Mouse (Mus musculus) adrenal gland, postnatal 14 days (tissue): ENCODE measurements around the gene Alcam. TPM values are rescaled to one million over a fixed set of nuclear protein-coding genes. Genes with fewer than 3 reads are reported as not detected.

Experiments used
- DNase-seq: peaks from one replicate; pipeline ENCODE4 v3.0.0; 2021; ENCODE audit warnings: mixed read lengths
- total RNA-seq: library from RNA; stranded (reverse); gene quantifications from 2 replicates; pipeline ENCODE4 v1.2.3, GENCODE M21; 2021

The Alcam gene
- total RNA-seq, 1 experiment from 2014 or later, result 43.7 TPM

GRCm38 (mm10) chr16:52250196-52250595 is 203.7 kb downstream of the Alcam start:
- no peak for DNase-seq

- no peak for DNase-seq
Measured at GRCm38 (mm10) chr16:52243421-52243973, 210.4 kb downstream of the Alcam start.

- DNase-seq, result no peak
Measured at GRCm38 (mm10) chr16:52242144-52242543, 211.7 kb downstream of the Alcam start.

- no peak for DNase-seq
Measured at GRCm38 (mm10) chr16:52229930-52230329, 223.9 kb downstream of the Alcam start.

GRCm38 (mm10) chr16:52229446-52229845 is 224.4 kb downstream of the Alcam start:
- DNase-seq, result no peak

GRCm38 (mm10) chr16:52222896-52223295 is 231.0 kb downstream of the Alcam start:
- DNase-seq, result no peak

GRCm38 (mm10) chr16:52219069-52219468 is 234.8 kb downstream of the Alcam start:
- DNase-seq, result peak; percentile 39

GRCm38 (mm10) chr16:52210844-52211606 is 242.8 kb downstream of the Alcam start:
- no peak for DNase-seq

GRCm38 (mm10) chr16:52200107-52200506 is 253.8 kb downstream of the Alcam start:
- DNase-seq, result no peak
